ENCODE assay signal across 10 mouse cellular contexts in the genomic region with DNA sequence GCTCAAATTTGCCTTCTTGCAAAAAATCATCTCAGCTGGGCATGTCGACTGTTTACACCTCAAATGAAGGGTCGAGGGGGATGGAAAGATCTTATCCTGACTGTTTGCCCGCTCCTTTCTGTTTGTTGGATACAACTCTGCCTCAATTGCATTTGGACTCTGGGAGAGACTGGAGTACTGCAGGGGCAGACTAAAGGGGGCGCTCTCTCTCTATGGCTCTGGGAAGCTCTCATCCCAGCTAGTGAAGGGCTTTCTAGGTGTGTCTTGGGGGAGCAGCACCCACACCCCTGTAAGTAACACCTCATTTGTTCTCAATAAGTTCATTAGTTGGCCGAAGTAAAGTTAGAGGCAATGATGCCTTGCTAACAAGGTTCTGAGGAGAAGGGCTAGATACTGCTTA. TPM values are rescaled to one million over a fixed set of nuclear protein-coding genes. Genes with fewer than 3 reads are reported as not detected.
A peak's percentile ranks its signal among the peaks of the same experiment; 100 is the strongest.
DNase-seq lines count a peak whose midpoint lies in the region; ATAC-seq and TF ChIP-seq lines count a peak whose summit lies in the region.
"Had no signal": no experiment of that assay in that cellular context is flagged by ENCODE, and none has a peak within 500 bp of the region (broad histone marks: within the 10 kb centered on the region; RNA-seq: fewer than 3 reads in every experiment).

No protein-coding gene starts in this region.

- DNase-seq in hindbrain, postnatal 0 days (ENCODE audit: low spot score) = no peak
- no peak for DNase-seq in hindbrain, embryonic 14.5 days (ENCODE audit: low spot score)
- DNase-seq in 416B (ENCODE audit: low read depth) = peak; percentile 65
- DNase-seq in ES-CJ7 (ENCODE audit: low read depth, low spot score) = peak; percentile 68
- no peak for DNase-seq in spleen, postnatal 14 days (ENCODE audit: low spot score in 2 of 2)
- no peak for DNase-seq in forebrain, embryonic 10.5 days (ENCODE audit: extremely low spot score, low spot score)
- DNase-seq: layer of hippocampus, postnatal 36 days; right cerebral cortex, postnatal 14 days had no signal

- no peak overlapping the region for H3K4me2 ChIP-seq in hindbrain, postnatal 0 days (ENCODE audit: low read depth, low read length)
- no peak overlapping the region for H3K4me2 ChIP-seq in hindbrain, embryonic 14.5 days (replicated peaks)
- H3K4me2 ChIP-seq: heart, embryonic 11.5 days had no signal

- WGBS in hindbrain, postnatal 0 days = 51% methylated on average over 5 of the region's 5 CpGs
- 50% methylated on average over 5 of the region's 5 CpGs for WGBS in hindbrain, embryonic 14.5 days
- WGBS in forebrain, embryonic 10.5 days = 60% methylated on average over 5 of the region's 5 CpGs

- H3K27ac ChIP-seq in hindbrain, postnatal 0 days = no peak overlapping the region
- no peak overlapping the region for H3K27ac ChIP-seq in hindbrain, embryonic 14.5 days
- no peak overlapping the region for H3K27ac ChIP-seq in forebrain, embryonic 10.5 days

- H3K4me1 ChIP-seq in hindbrain, postnatal 0 days (ENCODE audit: insufficient read depth, low read length) = no peaks in the 10 kb centered on the region
- H3K4me1 ChIP-seq in hindbrain, embryonic 14.5 days (replicated peaks; ENCODE audit: control insufficient read depth, insufficient read depth, low read length) = peaks cover 2% of the 10 kb centered on the region
- H3K4me1 ChIP-seq in forebrain, embryonic 10.5 days = peaks cover 14% of the 10 kb centered on the region

- no peaks in the 10 kb centered on the region for H3K27me3 ChIP-seq in hindbrain, postnatal 0 days (ENCODE audit: insufficient read depth, low read length)
- H3K27me3 ChIP-seq in hindbrain, embryonic 14.5 days (ENCODE audit: control insufficient read depth, insufficient read depth, low read length) = no peaks in the 10 kb centered on the region
- H3K27me3 ChIP-seq in forebrain, embryonic 10.5 days (ENCODE audit: poor library complexity, severe bottlenecking) = no peaks in the 10 kb centered on the region

- H3K36me3 ChIP-seq in hindbrain, postnatal 0 days (ENCODE audit: insufficient read depth, low read length) = no peaks in the 10 kb centered on the region
- H3K36me3 ChIP-seq in hindbrain, embryonic 14.5 days (replicated peaks; ENCODE audit: control insufficient read depth, insufficient read depth) = no peaks in the 10 kb centered on the region
- no peaks in the 10 kb centered on the region for H3K36me3 ChIP-seq in forebrain, embryonic 10.5 days (replicated peaks)

- peak; percentile 13; the same call in 1 of the 2 replicates for TF ChIP-seq CTCF in hindbrain, postnatal 0 days (IDR thresholded peaks at IDR 0.05; ENCODE audit: low read depth)

- H3K4me3 ChIP-seq in hindbrain, postnatal 0 days (ENCODE audit: low read length) = no peak overlapping the region
- no peak overlapping the region for H3K4me3 ChIP-seq in hindbrain, embryonic 14.5 days (replicated peaks; ENCODE audit: low read length)
- H3K4me3 ChIP-seq in forebrain, embryonic 10.5 days = no peak overlapping the region

- ATAC-seq in hindbrain, postnatal 0 days = no peak
- ATAC-seq in hindbrain, embryonic 14.5 days (ENCODE audit: low FRiP score) = no peak
- 0 out of 2 replicates have a peak, but pooled peaks have one; percentile 36 for ATAC-seq in erythroblast, adult 5-6 weeks (replicated peaks; ENCODE audit: low FRiP score, poor library complexity, severe bottlenecking)

- H3K9ac ChIP-seq in hindbrain, postnatal 0 days (replicated peaks; ENCODE audit: low read length) = no peak overlapping the region
- H3K9ac ChIP-seq in hindbrain, embryonic 14.5 days = no peak overlapping the region

- no peaks in the 10 kb centered on the region for H3K9me3 ChIP-seq in hindbrain, postnatal 0 days (ENCODE audit: low read length)
- H3K9me3 ChIP-seq in hindbrain, embryonic 14.5 days (ENCODE audit: control insufficient read depth, low read length) = no peaks in the 10 kb centered on the region
- no peaks in the 10 kb centered on the region for H3K9me3 ChIP-seq in forebrain, embryonic 10.5 days

RNA-seq across cellular contexts. Expression of a gene that starts 3.6 kb away (rescaled TPM):
- 39.9 and 47.3 TPM in 2 replicates for total RNA-seq in hindbrain, postnatal 0 days (2014; rRNA removed)
- 31.6 and 37.2 TPM in 2 replicates for polyA plus RNA-seq in hindbrain, postnatal 0 days (2015; fragmentation: Nextera tagmentation; extraction: Ambion mirVana)
- 48.5 and 53.0 TPM in 2 replicates for polyA plus RNA-seq in hindbrain, embryonic 14.5 days (2014; fragmentation: Nextera tagmentation; extraction: Ambion mirVana)
- 91.5 and 138 TPM in 2 replicates for total RNA-seq in erythroblast, adult 5-6 weeks (2015; ENCODE audit: low replicate concordance)
- 37.1 and 68.3 TPM in 2 replicates for total RNA-seq in erythroblast, adult 5-6 weeks (2017; ENCODE audit: low replicate concordance)
- 24.1 and 30.8 TPM in 2 replicates for polyA plus RNA-seq in forebrain, embryonic 10.5 days (2016; fragmentation: Nextera tagmentation; extraction: Ambion mirVana)

Comparison
In these comparisons a context has a peak if more than half of its experiments do, and no peak if none do; other contexts are left out.
1. DNase-seq: peak in 416B (single experiment) and ES-CJ7 (single experiment); none in hindbrain, postnatal 0 days (single experiment), hindbrain, embryonic 14.5 days (single experiment), spleen, postnatal 14 days (0 of 2) and forebrain, embryonic 10.5 days (single experiment).